Mouse (Mus musculus) spleen, adult 2 months (tissue): ENCODE results near the gene Dnajb4.

Experiments used
- CTCF ChIP-seq: fragments of 200-500 bp; IDR thresholded peaks from 2 replicates; pipeline ENCODE4 v1.5.1; 2011; ENCODE audit warnings: mild to moderate bottlenecking, inconsistent platforms; ENCODE audit not compliant: insufficient read depth, insufficient read length, insufficient replicate concordance; ENCODE audit errors: extremely low read depth
- POLR2A ChIP-seq: fragments of 200-500 bp; IDR thresholded peaks from 2 replicates; pipeline ENCODE4 v1.6.1; 2011; ENCODE audit warnings: low read depth, low read length, inconsistent platforms

DNA sequence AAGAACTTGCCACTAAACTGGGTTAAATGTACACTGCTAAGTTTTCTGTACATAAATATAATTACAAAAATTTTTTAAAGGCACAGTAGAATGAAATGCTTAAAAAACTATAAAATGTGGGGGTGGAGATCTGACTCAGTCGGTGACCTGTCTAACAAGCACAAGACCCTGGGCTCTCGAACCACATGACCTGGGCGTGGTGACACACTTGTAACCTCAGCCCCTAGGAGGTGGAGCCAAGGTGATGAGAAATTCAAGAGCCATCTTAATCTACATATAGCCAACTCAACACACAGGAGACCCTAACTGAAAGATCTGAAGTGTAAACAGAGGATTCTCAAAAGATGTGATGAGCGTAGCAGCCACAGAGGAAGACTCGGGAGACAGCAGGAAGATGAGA is 56.0 kb downstream of the Dnajb4 start:
- TF ChIP-seq POLR2A (no peak), CTCF (no peak)
